In genomic region chr9:41737671-41738070, GRCm38 (mm10) we compare ENCODE assay signal across 14 mouse cellular contexts.
DNase-seq lines count a peak whose midpoint lies in the region; ATAC-seq and TF ChIP-seq lines count a peak whose summit lies in the region.
"Had no signal": no experiment of that assay in that cellular context is flagged by ENCODE, and none has a peak within 500 bp of the region (broad histone marks: within the 10 kb centered on the region; RNA-seq: fewer than 3 reads in every experiment).

No protein-coding gene starts in this region.

- H3K27ac ChIP-seq in embryonic facial prominence, embryonic 10.5 days (replicated peaks), result peak overlapping the region; percentile 93
- peak overlapping the region; percentile 97 for H3K27ac ChIP-seq in forebrain, embryonic 12.5 days
- peak overlapping the region; percentile 96 for H3K27ac ChIP-seq in hindbrain, postnatal 0 days
- peak overlapping the region; percentile 98 for H3K27ac ChIP-seq in neural tube, embryonic 14.5 days (ENCODE audit: low read depth, low read length)
- H3K27ac ChIP-seq: gastrocnemius, adult 2 months had no signal

- H3K9me3 ChIP-seq in embryonic facial prominence, embryonic 10.5 days, result no peaks in the 10 kb centered on the region
- no peaks in the 10 kb centered on the region for H3K9me3 ChIP-seq in forebrain, embryonic 12.5 days
- H3K9me3 ChIP-seq in hindbrain, postnatal 0 days (ENCODE audit: low read length), result no peaks in the 10 kb centered on the region
- no peaks in the 10 kb centered on the region for H3K9me3 ChIP-seq in neural tube, embryonic 14.5 days (ENCODE audit: control insufficient read depth, low read length)
- H3K9me3 ChIP-seq: heart, embryonic 15.5 days; limb, embryonic 15.5 days had no signal

- no peak for TF ChIP-seq CTCF in hindbrain, postnatal 0 days (IDR thresholded peaks at IDR 0.05; ENCODE audit: low read depth)

- no peaks in the 10 kb centered on the region for H3K36me3 ChIP-seq in embryonic facial prominence, embryonic 10.5 days (replicated peaks)
- H3K36me3 ChIP-seq in forebrain, embryonic 12.5 days (replicated peaks), result no peaks in the 10 kb centered on the region
- H3K36me3 ChIP-seq in hindbrain, postnatal 0 days (ENCODE audit: insufficient read depth, low read length), result no peaks in the 10 kb centered on the region
- no peaks in the 10 kb centered on the region for H3K36me3 ChIP-seq in neural tube, embryonic 14.5 days (ENCODE audit: control insufficient read depth, insufficient read depth, low read length)
- H3K36me3 ChIP-seq: heart, embryonic 15.5 days; limb, embryonic 15.5 days had no signal

- H3K9ac ChIP-seq in forebrain, embryonic 12.5 days, result no peak overlapping the region
- H3K9ac ChIP-seq in hindbrain, postnatal 0 days (replicated peaks; ENCODE audit: low read length), result no peak overlapping the region
- H3K9ac ChIP-seq in neural tube, embryonic 14.5 days (replicated peaks; ENCODE audit: low read depth, low read length), result no peak overlapping the region
- H3K9ac ChIP-seq: heart, embryonic 15.5 days; limb, embryonic 15.5 days had no signal

- no peaks in the 10 kb centered on the region for H3K27me3 ChIP-seq in embryonic facial prominence, embryonic 10.5 days (replicated peaks; ENCODE audit: low read depth, poor library complexity, severe bottlenecking)
- no peaks in the 10 kb centered on the region for H3K27me3 ChIP-seq in forebrain, embryonic 12.5 days
- no peaks in the 10 kb centered on the region for H3K27me3 ChIP-seq in hindbrain, postnatal 0 days (ENCODE audit: insufficient read depth, low read length)
- H3K27me3 ChIP-seq in neural tube, embryonic 14.5 days (ENCODE audit: control insufficient read depth, insufficient read depth, low read length), result no peaks in the 10 kb centered on the region
- H3K27me3 ChIP-seq: heart, embryonic 15.5 days; limb, embryonic 15.5 days had no signal

- DNase-seq in embryonic facial prominence, embryonic 10.5 days (ENCODE audit: low spot score), result peak; percentile 21
- no peak for DNase-seq in hindbrain, postnatal 0 days (ENCODE audit: low spot score)
- no peak for DNase-seq in adipocyte (ENCODE audit: low spot score)
- DNase-seq in gastrocnemius, postnatal 36 days, result no peak
- no peak for DNase-seq in right cerebral cortex, postnatal 25 days
- DNase-seq: gastrocnemius, adult 2 months; kidney, adult 11 months; lung, postnatal 10 days; thymus, postnatal 25 days had no signal

- WGBS in embryonic facial prominence, embryonic 10.5 days, result 34% methylated on average over 6 of the region's 6 CpGs
- 16% methylated on average over 6 of the region's 6 CpGs for WGBS in forebrain, embryonic 12.5 days
- WGBS in hindbrain, postnatal 0 days, result 49% methylated on average over 6 of the region's 6 CpGs
- WGBS in neural tube, embryonic 14.5 days, result 56% methylated on average over 6 of the region's 6 CpGs

- no peak for ATAC-seq in forebrain, embryonic 12.5 days (ENCODE audit: low FRiP score)
- no peak for ATAC-seq in hindbrain, postnatal 0 days
- no peak for ATAC-seq in neural tube, embryonic 14.5 days (ENCODE audit: low read depth)

- peak overlapping the region; percentile 53; the same call in 1 of the 2 replicates for H3K4me2 ChIP-seq in forebrain, embryonic 12.5 days
- H3K4me2 ChIP-seq in hindbrain, postnatal 0 days (ENCODE audit: low read depth, low read length), result no peak overlapping the region
- H3K4me2 ChIP-seq in neural tube, embryonic 14.5 days (ENCODE audit: low read depth, low read length), result 0 out of 2 replicates have a peak overlapping the region, but pooled peaks have one; percentile 69
- H3K4me2 ChIP-seq: heart, embryonic 15.5 days; limb, embryonic 15.5 days had no signal

- peaks cover 33% of the 10 kb centered on the region for H3K4me1 ChIP-seq in embryonic facial prominence, embryonic 10.5 days
- H3K4me1 ChIP-seq in forebrain, embryonic 12.5 days, result peaks cover 29% of the 10 kb centered on the region
- H3K4me1 ChIP-seq in hindbrain, postnatal 0 days (ENCODE audit: insufficient read depth, low read length), result peaks cover 16% of the 10 kb centered on the region; the same call in 1 of the 2 replicates
- H3K4me1 ChIP-seq in neural tube, embryonic 14.5 days (ENCODE audit: control insufficient read depth, insufficient read depth, low read length), result peaks cover 17% of the 10 kb centered on the region

- intact Hi-C loops in gastrocnemius, postnatal 36 days (cut with DNase I), result no loop called here

- H3K4me3 ChIP-seq in embryonic facial prominence, embryonic 10.5 days, result no peak overlapping the region
- H3K4me3 ChIP-seq in forebrain, embryonic 12.5 days (replicated peaks), result no peak overlapping the region
- no peak overlapping the region for H3K4me3 ChIP-seq in hindbrain, postnatal 0 days (ENCODE audit: low read length)
- H3K4me3 ChIP-seq in neural tube, embryonic 14.5 days (ENCODE audit: low read depth, low read length), result no peak overlapping the region
- H3K4me3 ChIP-seq: gastrocnemius, adult 2 months; heart, embryonic 15.5 days; layer of hippocampus, adult 2 months; limb, embryonic 15.5 days had no signal
